Mouse (Mus musculus) embryonic facial prominence, embryonic 11.5 days (tissue): ENCODE measurements around the gene Ptdss2. TPM values are rescaled to one million over a fixed set of nuclear protein-coding genes. Genes with fewer than 3 reads are reported as not detected.

Experiments used
- ATAC-seq: fragments of 200-750 bp; cut with Nextera tagmentation; replicated peaks from 2 replicates; pipeline ENCODE4 v1.8.0; 2017; ENCODE audit warnings: low read depth; ENCODE audit not compliant: insufficient number of reproducible peaks, low FRiP score, low TSS enrichment
- DNase-seq: peaks from one replicate; pipeline ENCODE4 v3.0.0-alpha.2; 2015; ENCODE audit warnings: low spot score
- H3K27ac ChIP-seq: fragments of 300-500 bp; sonication (generic); replicated peaks from 2 replicates; pipeline ENCODE4 v1.5.1; 2014; ENCODE audit warnings: mild to moderate bottlenecking, low read depth, low read length, control low read depth
- H3K27me3 ChIP-seq: fragments of 300-500 bp; sonication (generic); 2 replicates; pipeline ENCODE4 v1.6.1; 2014; ENCODE audit warnings: mild to moderate bottlenecking, low read length, moderate library complexity, mixed read lengths; ENCODE audit not compliant: control insufficient read depth, insufficient read depth
- H3K36me3 ChIP-seq: fragments of 300-500 bp; sonication (generic); replicated peaks from 2 replicates; pipeline ENCODE4 v1.6.1; 2014; ENCODE audit warnings: low read depth, mild to moderate bottlenecking, low read length, moderate library complexity, mixed read lengths; ENCODE audit not compliant: control insufficient read depth, insufficient read depth
- H3K4me1 ChIP-seq: fragments of 300-500 bp; sonication (generic); 2 replicates; pipeline ENCODE4 v1.6.1; 2014; ENCODE audit warnings: low read length, mixed read lengths; ENCODE audit not compliant: control insufficient read depth, insufficient read depth
- H3K4me2 ChIP-seq: fragments of 300-500 bp; sonication (generic); 2 replicates; pipeline ENCODE4 v1.6.1; 2014; ENCODE audit warnings: low read depth, mild to moderate bottlenecking, control low read depth, low read length, moderate library complexity
- H3K4me3 ChIP-seq: fragments of 300-500 bp; sonication (generic); 2 replicates; pipeline ENCODE4 v1.5.1; 2014; ENCODE audit warnings: low read depth, low read length, control low read depth
- H3K9ac ChIP-seq: fragments of 300-500 bp; sonication (generic); replicated peaks from 2 replicates; pipeline ENCODE4 v1.6.1; 2014; ENCODE audit warnings: mild to moderate bottlenecking, control low read depth, low read length
- H3K9me3 ChIP-seq: fragments of 300-500 bp; sonication (generic); replicated peaks from 2 replicates; pipeline ENCODE4 v1.6.1; 2016; ENCODE audit warnings: mild to moderate bottlenecking, low read length, inconsistent platforms, mixed read lengths; ENCODE audit not compliant: control insufficient read depth
- WGBS: fragments of 180-500 bp; shearing (Covaris S2); extraction: QIAGEN DNeasy Blood & Tissue Kit; methylation state at CpG from one replicate; pipeline ENCODE4 v1.1.7; 2014; 5-methylcytosine and 5-hydroxymethylcytosine counted together
- polyA plus RNA-seq: library from polyadenylated mRNA; unstranded; fragments of >200 nt; fragmentation: Nextera tagmentation; extraction: Ambion mirVana; gene quantifications from 2 replicates; pipeline ENCODE4 v1.2.1, GENCODE M21; 2014

The Ptdss2 gene
- polyA plus RNA-seq, 1 experiment from 2014 or later, result 69.6 TPM

- no peak for DNase-seq
- H3K27me3 ChIP-seq, result no peaks in the 10 kb centered on the region
- H3K27ac ChIP-seq, result no peak overlapping the region
- H3K9me3 ChIP-seq, result no peaks in the 10 kb centered on the region
- H3K4me3 ChIP-seq, result no peak overlapping the region
- H3K9ac ChIP-seq, result no peak overlapping the region
- 84% methylated on average over 1 of the region's 1 CpGs for WGBS
- no peaks in the 10 kb centered on the region for H3K4me1 ChIP-seq
- no peak for ATAC-seq
- no peak overlapping the region for H3K4me2 ChIP-seq
- H3K36me3 ChIP-seq, result no peaks in the 10 kb centered on the region
Measured at GRCm38 (mm10) chr7:141169300-141169699, 47.1 kb downstream of the Ptdss2 start.

GRCm38 (mm10) chr7:141169866-141170265 lies 47.7 kb downstream of the Ptdss2 start:
- Histone ChIP-seq H3K9me3 (no peaks in the 10 kb centered on the region), H3K4me3 (no peak overlapping the region), H3K27ac (no peak overlapping the region), H3K36me3 (no peaks in the 10 kb centered on the region), H3K4me2 (no peak overlapping the region), H3K9ac (no peak overlapping the region), H3K27me3 (no peaks in the 10 kb centered on the region), H3K4me1 (no peaks in the 10 kb centered on the region)
- ATAC-seq (no peak), DNase-seq (no peak)

- no peaks in the 10 kb centered on the region for H3K4me1 ChIP-seq
- ATAC-seq, result peak; percentile 96
- 4% methylated on average over 55 of the region's 55 CpGs for WGBS
- peak within 1 kb of the TSS; percentile 41 for H3K4me3 ChIP-seq
- no peaks in the 10 kb centered on the region for H3K36me3 ChIP-seq
- no peaks in the 10 kb centered on the region for H3K27me3 ChIP-seq
- H3K9me3 ChIP-seq, result no peaks in the 10 kb centered on the region
- peak within 1 kb of the TSS; percentile 73 for H3K9ac ChIP-seq
- peak within 1 kb of the TSS; percentile 44 for H3K4me2 ChIP-seq
- DNase-seq, result peak; percentile 96
- peak within 1 kb of the TSS; percentile 79 for H3K27ac ChIP-seq
Measured at GRCm38 (mm10) chr7:141172116-141173006, 50.2 kb downstream of the Ptdss2 start, which contains the start of gene Rnh1. Rnh1 (minus strand) TSS chr7:141172857.

GRCm38 (mm10) chr7:141173323-141173850 lies 51.2 kb downstream of the Ptdss2 start:
- DNase-seq (no peak), ATAC-seq (no peak)
- H3K9me3 ChIP-seq, result no peaks in the 10 kb centered on the region
- H3K4me1 ChIP-seq, result no peaks in the 10 kb centered on the region
- H3K36me3 ChIP-seq, result no peaks in the 10 kb centered on the region
- no peaks in the 10 kb centered on the region for H3K27me3 ChIP-seq
- no peak overlapping the region for H3K27ac ChIP-seq
- H3K9ac ChIP-seq, result peak overlapping the region; percentile 23; the same call in 1 of the 2 replicates
- WGBS, result 80% methylated on average over 5 of the region's 5 CpGs
- H3K4me2 ChIP-seq, result peak overlapping the region; percentile 44; the same call in 1 of the 2 replicates
- peak overlapping the region; percentile 41; the same call in 1 of the 2 replicates for H3K4me3 ChIP-seq

- H3K4me2 ChIP-seq, result no peak overlapping the region
Measured at GRCm38 (mm10) chr7:141175068-141175467, 52.9 kb downstream of the Ptdss2 start.

GRCm38 (mm10) chr7:141176173-141176572 lies 54.0 kb downstream of the Ptdss2 start:
- Histone ChIP-seq H3K4me2 (no peak overlapping the region), H3K4me3 (no peak overlapping the region)
- WGBS, result 2% methylated on average over 8 of the region's 8 CpGs

More at GRCm38 (mm10) chr7:141175068-141175467, 52.9 kb downstream of the Ptdss2 start:
- H3K4me3 ChIP-seq, result no peak overlapping the region
- DNase-seq (no peak), ATAC-seq (no peak)
- no peaks in the 10 kb centered on the region for H3K9me3 ChIP-seq
- no peaks in the 10 kb centered on the region for H3K27me3 ChIP-seq
- no peak overlapping the region for H3K27ac ChIP-seq
- 84% methylated on average over 4 of the region's 4 CpGs for WGBS
- no peak overlapping the region for H3K9ac ChIP-seq
- H3K36me3 ChIP-seq, result no peaks in the 10 kb centered on the region
- H3K4me1 ChIP-seq, result no peaks in the 10 kb centered on the region

GRCm38 (mm10) chr7:141188194-141188593 lies 66.0 kb downstream of the Ptdss2 start:
- WGBS, result 88% methylated on average over 3 of the region's 3 CpGs
- ATAC-seq, result no peak

More at GRCm38 (mm10) chr7:141176173-141176572, 54.0 kb downstream of the Ptdss2 start:
- Histone ChIP-seq H3K27me3 (no peaks in the 10 kb centered on the region), H3K36me3 (no peaks in the 10 kb centered on the region), H3K9me3 (no peaks in the 10 kb centered on the region), H3K4me1 (no peaks in the 10 kb centered on the region), H3K9ac (no peak overlapping the region), H3K27ac (no peak overlapping the region)
- DNase-seq (peak; percentile 94), ATAC-seq (no peak)

GRCm38 (mm10) chr7:141188733-141189132 lies 66.6 kb downstream of the Ptdss2 start:
- no peak for DNase-seq

More at GRCm38 (mm10) chr7:141188194-141188593, 66.0 kb downstream of the Ptdss2 start:
- peaks cover 3% of the 10 kb centered on the region; the same call in 1 of the 2 replicates for H3K4me1 ChIP-seq
- H3K9ac ChIP-seq, result no peak overlapping the region
- H3K4me2 ChIP-seq, result no peak overlapping the region
- no peaks in the 10 kb centered on the region for H3K27me3 ChIP-seq
- no peak for DNase-seq
- peaks cover 3% of the 10 kb centered on the region for H3K36me3 ChIP-seq
- no peaks in the 10 kb centered on the region for H3K9me3 ChIP-seq
- no peak overlapping the region for H3K27ac ChIP-seq
- no peak overlapping the region for H3K4me3 ChIP-seq

More at GRCm38 (mm10) chr7:141188733-141189132, 66.6 kb downstream of the Ptdss2 start:
- Histone ChIP-seq H3K9ac (no peak overlapping the region), H3K4me1 (peaks cover 3% of the 10 kb centered on the region; the same call in 1 of the 2 replicates), H3K36me3 (peaks cover 3% of the 10 kb centered on the region), H3K9me3 (no peaks in the 10 kb centered on the region), H3K4me3 (no peak overlapping the region), H3K27ac (no peak overlapping the region), H3K27me3 (no peaks in the 10 kb centered on the region), H3K4me2 (no peak overlapping the region)
- 96% methylated on average over 3 of the region's 3 CpGs for WGBS
- no peak for ATAC-seq
